Mouse (Mus musculus) left cerebral cortex, adult 18-20 months (tissue): ENCODE measurements at regions not wholly inside any gene's neighbourhood (a gene's known extent, or its start where the extent isn't known, plus 50 kb on each side); places are given as distances from the start of the nearest gene placed in this dataset.
"Not testable (repeated sequence)": the region's sequence is repeated elsewhere in the genome, so short reads cannot be mapped to it uniquely, and the experiment has no call there.

Source experiments
- DNase-seq, 2 experiments: peaks; one replicate each; pipeline ENCODE4 v3.0.0; 2021 to 2022; ENCODE audit warnings: low spot score in 2 of 2, mixed read lengths in 1 of 2

DNA sequence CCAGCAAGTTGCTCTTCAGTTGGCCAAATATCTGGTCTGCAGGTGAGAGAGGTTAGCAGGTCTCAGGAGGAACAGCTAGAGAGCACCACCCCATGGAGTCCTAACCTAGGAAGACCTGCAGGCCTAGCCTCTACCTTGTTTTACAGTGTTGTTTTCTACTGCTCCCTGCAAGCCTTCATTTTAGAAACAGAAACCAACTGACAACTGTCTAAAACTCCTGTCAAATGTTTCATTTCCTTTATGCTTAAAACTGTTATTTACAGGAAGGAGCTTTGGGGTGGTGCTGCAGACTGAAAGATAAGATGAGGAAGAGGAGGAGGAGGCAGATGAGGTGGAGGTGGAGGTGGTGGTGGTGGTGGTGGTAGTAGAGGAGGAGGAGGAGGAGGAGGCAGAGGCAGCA lies 96.6 kb upstream of the Selenop start:
- no peak for DNase-seq

DNA sequence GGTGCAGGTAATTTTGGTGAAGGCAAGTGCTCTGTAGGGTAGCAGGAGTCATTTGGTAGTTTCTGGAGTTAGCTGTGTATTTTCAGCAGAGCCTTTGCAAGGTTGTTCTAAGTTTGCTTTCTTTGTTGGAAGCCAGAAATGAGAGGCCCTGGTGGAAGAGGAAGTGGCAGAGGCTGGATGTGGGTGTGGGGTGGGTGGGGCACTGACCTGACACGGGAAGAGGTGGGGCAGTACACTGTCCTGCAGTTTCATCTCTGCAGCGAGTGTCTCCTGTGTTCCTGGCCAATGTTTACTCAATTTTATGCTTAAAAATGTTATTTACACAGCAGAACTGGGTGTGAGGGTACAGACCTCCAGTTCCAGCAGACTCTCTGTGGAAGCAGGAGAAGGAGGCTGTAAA lies 94.3 kb upstream of the Selenop start:
- DNase-seq, result no peak

DNA sequence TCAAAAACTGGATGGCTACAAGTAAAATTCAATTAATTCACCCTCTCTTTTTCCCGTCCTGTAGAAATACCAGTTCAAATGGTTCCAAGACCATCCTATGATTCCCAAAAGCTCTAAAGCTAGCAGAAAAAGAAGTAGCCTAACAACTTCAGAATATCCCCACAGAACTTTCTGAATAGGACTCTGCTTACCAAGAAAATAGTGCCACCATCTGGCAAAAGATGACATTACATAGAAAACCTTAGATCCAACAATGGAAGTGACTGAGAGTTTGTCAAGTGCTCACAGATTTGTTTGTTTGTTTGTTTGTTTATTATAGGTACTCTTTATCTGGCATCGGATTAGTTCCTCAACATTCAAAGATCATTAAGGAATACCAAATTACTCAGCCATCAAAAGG lies 93.5 kb upstream of the Selenop start:
- no peak for DNase-seq

DNA sequence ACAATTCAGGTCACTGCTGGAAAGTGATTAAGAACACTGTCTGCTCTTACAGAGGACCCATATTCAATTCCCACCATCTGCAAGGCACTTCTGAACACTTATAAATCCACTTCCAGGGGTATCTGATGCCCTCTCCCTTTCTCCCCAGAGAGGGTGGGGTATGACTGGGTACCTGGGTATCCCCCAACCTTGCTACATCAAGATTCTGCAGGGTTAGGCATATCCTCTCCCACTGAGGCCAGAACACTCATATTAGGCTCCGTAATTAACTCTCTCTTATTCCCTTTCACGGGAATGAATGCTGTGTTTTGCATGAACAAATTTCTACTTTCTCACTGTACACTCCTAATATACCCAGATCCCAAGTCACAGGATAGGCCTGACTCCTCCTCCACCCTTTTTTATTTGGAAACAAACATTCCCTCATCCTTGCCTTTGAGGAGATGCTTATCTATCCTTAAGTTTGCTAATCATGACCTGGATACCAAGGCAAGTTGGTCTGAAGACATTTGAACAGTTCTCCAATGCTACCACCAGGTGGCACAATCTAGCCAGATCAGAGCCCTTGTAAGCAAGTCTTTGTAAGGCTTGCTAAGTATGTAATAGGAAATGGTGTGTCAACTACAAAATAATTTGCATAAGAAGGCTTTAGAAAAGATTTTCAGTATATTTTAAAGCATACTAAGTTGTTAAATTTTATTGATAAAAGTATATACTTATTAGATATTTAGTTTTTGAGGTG lies 66.3 kb upstream of the Selenop start:
- DNase-seq, result peak; percentile 48 to 61

DNA sequence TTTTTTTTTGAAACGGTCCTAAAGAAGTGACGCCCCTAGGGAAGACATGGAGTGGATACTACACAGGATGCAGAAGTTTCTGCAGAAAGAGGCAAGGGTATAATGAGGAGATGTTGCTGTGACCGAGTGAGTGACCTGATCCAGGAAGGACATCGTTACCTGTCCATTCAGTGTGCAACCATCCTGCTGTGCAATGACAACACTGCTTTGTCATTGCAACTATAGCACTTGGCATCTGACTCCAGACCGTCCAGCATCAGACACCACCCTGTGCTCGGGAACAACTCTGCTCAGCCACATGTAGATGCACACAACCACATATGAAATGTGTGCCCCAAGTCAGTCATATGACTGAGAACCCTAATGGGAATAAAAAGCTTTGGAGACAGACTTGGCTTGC lies 62.8 kb upstream of the Selenop start:
- no peak for DNase-seq

DNA sequence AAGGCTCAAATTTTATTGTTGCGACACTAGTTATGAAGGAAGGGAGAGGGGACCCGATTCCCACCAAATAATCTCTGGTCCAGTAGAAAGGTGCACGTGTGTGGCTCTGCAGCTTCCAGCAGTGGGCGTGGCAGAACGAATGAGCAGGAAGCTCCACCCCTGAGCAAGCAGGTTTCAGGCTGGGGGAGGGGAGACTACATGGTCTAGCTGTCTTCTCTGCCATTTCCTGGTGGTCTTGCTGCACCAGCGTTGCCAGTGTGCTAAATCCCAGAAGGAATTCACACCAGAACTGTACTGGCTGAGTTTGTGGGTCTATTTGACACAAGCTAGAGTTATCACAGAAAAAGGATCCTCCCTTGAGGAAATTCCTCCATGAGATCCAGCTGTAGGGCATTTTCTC lies 62.3 kb upstream of the Selenop start:
- DNase-seq, result not testable (repeated sequence)

DNA sequence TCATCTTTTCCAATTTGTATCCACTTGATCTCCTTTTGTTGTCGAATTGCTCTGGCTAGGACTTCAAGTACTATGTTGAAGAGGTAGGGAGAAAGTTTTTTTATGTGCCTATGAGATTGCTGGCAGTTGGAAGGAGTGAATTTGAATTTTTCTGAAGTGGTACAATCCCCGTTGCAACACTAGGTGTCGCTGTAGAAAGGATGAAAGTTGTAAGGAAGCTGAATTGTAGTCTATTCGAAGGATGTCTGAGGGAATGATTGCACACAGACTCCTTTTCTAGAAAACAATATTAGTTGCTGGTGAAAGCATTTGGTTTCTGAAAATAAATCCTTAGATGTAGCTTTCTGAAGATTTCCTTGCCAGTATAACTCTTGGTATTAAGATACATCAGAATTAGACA lies 54.6 kb upstream of the Selenop start:
- peak; percentile 43 to 61 for DNase-seq

DNA sequence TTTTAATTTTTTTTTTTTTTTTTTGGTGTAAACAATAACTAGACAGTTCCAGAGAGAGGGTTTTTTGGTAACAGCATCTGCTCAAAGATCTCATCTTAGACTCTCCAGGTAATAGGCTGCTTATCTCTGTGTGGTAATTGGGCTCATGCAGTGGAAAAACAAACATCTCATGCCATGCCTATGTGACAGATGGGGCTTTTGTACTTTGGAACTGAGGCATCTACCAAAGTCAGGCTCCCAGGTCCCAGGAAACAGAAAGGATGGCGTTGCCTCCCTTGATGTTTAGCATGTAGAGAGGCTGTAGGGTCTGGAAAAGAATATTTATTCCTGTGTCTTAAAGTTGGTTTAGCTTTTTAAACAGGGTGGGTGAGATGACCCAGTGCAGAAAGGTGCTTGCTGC lies 53.1 kb upstream of the Selenop start:
- no peak for DNase-seq
